Mouse (Mus musculus) forebrain, embryonic 16.5 days (tissue): ENCODE data around the gene Xpo1. TPM values are rescaled to one million over a fixed set of nuclear protein-coding genes. Genes with fewer than 3 reads are reported as not detected.

ENCODE experiments used
- ATAC-seq: fragments of 200-750 bp; cut with Nextera tagmentation; 2 replicates; pipeline ENCODE4 v1.8.0; 2017; ENCODE audit warnings: mild to moderate bottlenecking, moderate library complexity
- H3K27ac ChIP-seq: fragments of 300-500 bp; sonication (generic); 2 replicates; pipeline ENCODE4 v1.5.1; 2014; ENCODE audit warnings: low read length, control low read depth
- H3K27me3 ChIP-seq: fragments of 300-500 bp; sonication (generic); replicated peaks from 2 replicates; pipeline ENCODE4 v1.6.1; 2014; ENCODE audit warnings: low read length; ENCODE audit not compliant: control insufficient read depth, insufficient read depth
- H3K36me3 ChIP-seq: fragments of 300-500 bp; sonication (generic); 2 replicates; pipeline ENCODE4 v1.6.1; 2014; ENCODE audit not compliant: control insufficient read depth, insufficient read depth
- H3K4me1 ChIP-seq: fragments of 300-500 bp; sonication (generic); replicated peaks from 2 replicates; pipeline ENCODE4 v1.6.1; 2014; ENCODE audit warnings: low read length; ENCODE audit not compliant: control insufficient read depth, insufficient read depth
- H3K4me2 ChIP-seq: fragments of 300-500 bp; sonication (generic); 2 replicates; pipeline ENCODE4 v1.6.1; 2014; ENCODE audit warnings: mild to moderate bottlenecking, low read length, control low read depth
- H3K4me3 ChIP-seq: fragments of 300-500 bp; sonication (generic); replicated peaks from 2 replicates; pipeline ENCODE4 v1.5.1; 2014; ENCODE audit warnings: mild to moderate bottlenecking, low read length, control low read depth
- H3K9ac ChIP-seq: fragments of 300-500 bp; sonication (generic); replicated peaks from 2 replicates; pipeline ENCODE4 v1.6.1; 2014; ENCODE audit warnings: low read depth, low read length, control low read depth
- H3K9me3 ChIP-seq: fragments of 300-500 bp; sonication (generic); 2 replicates; pipeline ENCODE4 v1.6.1; 2016; ENCODE audit warnings: low read length; ENCODE audit not compliant: control insufficient read depth
- WGBS: fragments of 180-500 bp; shearing (Covaris S2); extraction: QIAGEN DNeasy Blood & Tissue Kit; methylation state at CpG from one replicate; pipeline ENCODE4 v1.1.7; 2014; 5-methylcytosine and 5-hydroxymethylcytosine counted together
- polyA plus RNA-seq: library from polyadenylated mRNA; unstranded; fragments of >200 nt; fragmentation: Nextera tagmentation; extraction: Ambion mirVana; gene quantifications from 2 replicates; pipeline ENCODE4 v1.2.1, GENCODE M21; 2015

The Xpo1 gene
- polyA plus RNA-seq, 1 experiment from 2014 or later, result 92.3 TPM

GRCm38 (mm10) chr11:23313496-23313895 is 57.7 kb downstream of the Xpo1 start:
- 95% methylated on average over 1 of the region's 1 CpGs for WGBS
- no peak for ATAC-seq
- no peaks in the 10 kb centered on the region for H3K27me3 ChIP-seq

GRCm38 (mm10) chr11:23329413-23329812 is 73.6 kb downstream of the Xpo1 start:
- no peaks in the 10 kb centered on the region for H3K36me3 ChIP-seq
- no peaks in the 10 kb centered on the region for H3K27me3 ChIP-seq
- no peak overlapping the region for H3K27ac ChIP-seq
- H3K4me3 ChIP-seq, result no peak overlapping the region
- H3K9ac ChIP-seq, result no peak overlapping the region
- ATAC-seq, result no peak
- H3K4me1 ChIP-seq, result no peaks in the 10 kb centered on the region
- 94% methylated on average over 2 of the region's 2 CpGs for WGBS
- no peak overlapping the region for H3K4me2 ChIP-seq
- H3K9me3 ChIP-seq, result no peaks in the 10 kb centered on the region

More at GRCm38 (mm10) chr11:23313496-23313895, 57.7 kb downstream of the Xpo1 start:
- Histone ChIP-seq H3K36me3 (no peaks in the 10 kb centered on the region), H3K4me1 (peaks cover 12% of the 10 kb centered on the region), H3K4me2 (no peak overlapping the region), H3K9me3 (no peaks in the 10 kb centered on the region), H3K27ac (no peak overlapping the region), H3K9ac (no peak overlapping the region), H3K4me3 (no peak overlapping the region)

- no peaks in the 10 kb centered on the region for H3K36me3 ChIP-seq
- no peak overlapping the region for H3K4me2 ChIP-seq
- H3K27ac ChIP-seq, result no peak overlapping the region
- no peak for ATAC-seq
- no peaks in the 10 kb centered on the region for H3K9me3 ChIP-seq
- no peaks in the 10 kb centered on the region for H3K27me3 ChIP-seq
- H3K4me1 ChIP-seq, result no peaks in the 10 kb centered on the region
- H3K9ac ChIP-seq, result no peak overlapping the region
- WGBS, result 70% methylated on average over 3 of the region's 3 CpGs
- H3K4me3 ChIP-seq, result no peak overlapping the region
Observed at GRCm38 (mm10) chr11:23332136-23332535, 76.3 kb downstream of the Xpo1 start.

GRCm38 (mm10) chr11:23335160-23335559 is 79.3 kb downstream of the Xpo1 start:
- Histone ChIP-seq H3K27ac (no peak overlapping the region), H3K9me3 (no peaks in the 10 kb centered on the region), H3K4me3 (no peak overlapping the region), H3K4me2 (no peak overlapping the region), H3K9ac (no peak overlapping the region), H3K36me3 (no peaks in the 10 kb centered on the region), H3K4me1 (no peaks in the 10 kb centered on the region), H3K27me3 (no peaks in the 10 kb centered on the region)
- no peak for ATAC-seq
- 73% methylated on average over 1 of the region's 1 CpGs for WGBS

Other genes starting within 250 kb of the Xpo1 start
- 3.6 and 3.9 TPM in 2 replicates for gene Fam161a, start 248.5 kb upstream of the Xpo1 start, polyA plus RNA-seq
- 34.1 and 35.6 TPM in 2 replicates for gene Usp34, start 50.9 kb downstream of the Xpo1 start, polyA plus RNA-seq
- 148 and 158 TPM in 2 replicates for gene Ahsa2, start 242.0 kb downstream of the Xpo1 start, polyA plus RNA-seq